Comparison of ENCODE assay signal across 8 mouse cellular contexts in the genomic region with DNA sequence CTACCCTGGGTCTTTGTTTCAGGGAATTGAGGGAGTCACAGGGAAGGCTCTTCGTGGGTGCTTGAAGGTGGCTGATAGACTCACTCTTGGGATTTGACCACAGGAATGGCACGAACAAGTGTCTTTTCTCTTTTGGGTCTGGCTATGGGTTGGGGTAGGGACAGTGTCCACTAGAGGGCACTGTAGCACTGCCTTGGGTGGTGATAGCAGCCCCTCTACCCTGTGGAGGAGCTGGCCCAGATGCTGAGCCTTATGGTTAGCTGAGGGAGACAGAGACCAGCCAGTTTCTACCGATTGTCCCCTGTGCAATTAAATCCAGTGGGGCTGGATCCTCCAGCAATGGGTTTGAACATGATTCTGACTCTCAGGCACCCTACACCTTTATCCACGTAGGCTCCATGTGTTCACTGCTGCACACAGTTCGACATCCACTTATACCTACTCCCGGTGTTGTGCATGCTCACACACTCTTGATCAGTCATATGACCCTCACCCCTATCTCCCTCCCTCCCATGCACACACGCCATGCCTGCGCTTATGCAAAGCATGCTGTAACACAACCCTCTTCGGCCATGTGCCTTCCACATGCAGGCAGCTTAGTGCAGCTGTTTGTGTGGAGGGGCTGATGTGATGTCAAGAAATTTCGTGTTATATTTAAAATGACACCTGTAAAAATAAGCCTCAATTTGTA.
DNase-seq lines count a peak whose midpoint lies in the region; ATAC-seq and TF ChIP-seq lines count a peak whose summit lies in the region.

No protein-coding gene starts in this region.

- no peaks in the 10 kb centered on the region for H3K9me3 ChIP-seq in ES-Bruce4 (replicated peaks; ENCODE audit: control insufficient read depth, insufficient read depth, low read length, poor library complexity, severe bottlenecking)
- no peaks in the 10 kb centered on the region for H3K9me3 ChIP-seq in heart, postnatal 0 days (replicated peaks; ENCODE audit: control insufficient read depth, low read length)

- H3K4me1 ChIP-seq in ES-Bruce4 (ENCODE audit: control insufficient read depth, insufficient read depth, low read length), result no peaks in the 10 kb centered on the region
- H3K4me1 ChIP-seq in heart, postnatal 0 days (ENCODE audit: control insufficient read depth, insufficient read depth), result no peaks in the 10 kb centered on the region

- 56% methylated on average over 10 of the region's 10 CpGs for WGBS in heart, postnatal 0 days

- TF ChIP-seq POLR2A in ES-Bruce4 (IDR thresholded peaks at IDR 0.05; ENCODE audit: insufficient read depth, low read length), result no peak

- H3K4me3 ChIP-seq in ES-Bruce4 (ENCODE audit: low read depth, low read length), result no peak overlapping the region
- H3K4me3 ChIP-seq in heart, postnatal 0 days (ENCODE audit: low read depth, low read length), result no peak overlapping the region

- H3K4me2 ChIP-seq in heart, postnatal 0 days (ENCODE audit: low read depth, low read length), result no peak overlapping the region

- no peak for ATAC-seq in CD4-positive, CD25-positive, alpha-beta regulatory T cell, adult 4 months
- peak; percentile 60 for ATAC-seq in heart, postnatal 0 days (ENCODE audit: insufficient read depth, low read depth)

- peak; percentile 6 for DNase-seq in CD4-positive, CD25-positive, alpha-beta regulatory T cell, adult 2 months (ENCODE audit: low read depth, low spot score)
- peak; percentile 69 for DNase-seq in embryo, embryonic 9.5 days (ENCODE audit: extremely low spot score)
- DNase-seq in heart, postnatal 0 days (ENCODE audit: low spot score), result peak; percentile 47
- DNase-seq in kidney, postnatal 25 days, result peak; percentile 46 to 58
- peak; percentile 77 for DNase-seq in lung, postnatal 10 days
- DNase-seq in right cerebral cortex, postnatal 4 days, result peak; percentile 18

- no peaks in the 10 kb centered on the region for H3K27me3 ChIP-seq in ES-Bruce4 (ENCODE audit: control insufficient read depth, insufficient read depth, low read length, poor library complexity, severe bottlenecking)
- H3K27me3 ChIP-seq in heart, postnatal 0 days (ENCODE audit: control insufficient read depth, insufficient read depth, low read length), result no peaks in the 10 kb centered on the region

- H3K9ac ChIP-seq in ES-Bruce4 (ENCODE audit: low read depth, poor library complexity, severe bottlenecking), result no peak overlapping the region
- no peak overlapping the region for H3K9ac ChIP-seq in heart, postnatal 0 days (replicated peaks; ENCODE audit: low read depth, low read length)

- TF ChIP-seq CTCF in ES-Bruce4 (IDR thresholded peaks at IDR 0.05; ENCODE audit: low read depth, low read length), result peak; percentile 92
- peak; percentile 76 for TF ChIP-seq CTCF in heart, postnatal 0 days (IDR thresholded peaks at IDR 0.05; ENCODE audit: low read depth)

- no peak overlapping the region for H3K27ac ChIP-seq in ES-Bruce4 (ENCODE audit: insufficient read depth, low read length)
- no peak overlapping the region for H3K27ac ChIP-seq in heart, postnatal 0 days (ENCODE audit: low read depth)

- TF ChIP-seq EP300 in ES-Bruce4 (IDR thresholded peaks at IDR 0.05; ENCODE audit: insufficient read depth, low read depth, low read length), result no peak
- TF ChIP-seq EP300 in heart, postnatal 0 days (IDR thresholded peaks at IDR 0.05; ENCODE audit: low read depth), result no peak

- no peaks in the 10 kb centered on the region for H3K36me3 ChIP-seq in ES-Bruce4 (ENCODE audit: control insufficient read depth, insufficient read depth, low read length, poor library complexity, severe bottlenecking)
- H3K36me3 ChIP-seq in heart, postnatal 0 days (replicated peaks; ENCODE audit: control insufficient read depth, insufficient read depth, low read length), result no peaks in the 10 kb centered on the region

Comparison
In these comparisons a context has a peak if more than half of its experiments do, and no peak if none do; other contexts are left out.
1. DNase-seq: peak in every context shown above with its lines; median percentile 77 in lung, postnatal 10 days; 69 in embryo, embryonic 9.5 days; 52 in kidney, postnatal 25 days; 47 in heart, postnatal 0 days; 18 in right cerebral cortex, postnatal 4 days; 6 in CD4-positive, CD25-positive, alpha-beta regulatory T cell, adult 2 months.